Mouse (Mus musculus): ENCODE data around the gene Dkk2.

DNA sequence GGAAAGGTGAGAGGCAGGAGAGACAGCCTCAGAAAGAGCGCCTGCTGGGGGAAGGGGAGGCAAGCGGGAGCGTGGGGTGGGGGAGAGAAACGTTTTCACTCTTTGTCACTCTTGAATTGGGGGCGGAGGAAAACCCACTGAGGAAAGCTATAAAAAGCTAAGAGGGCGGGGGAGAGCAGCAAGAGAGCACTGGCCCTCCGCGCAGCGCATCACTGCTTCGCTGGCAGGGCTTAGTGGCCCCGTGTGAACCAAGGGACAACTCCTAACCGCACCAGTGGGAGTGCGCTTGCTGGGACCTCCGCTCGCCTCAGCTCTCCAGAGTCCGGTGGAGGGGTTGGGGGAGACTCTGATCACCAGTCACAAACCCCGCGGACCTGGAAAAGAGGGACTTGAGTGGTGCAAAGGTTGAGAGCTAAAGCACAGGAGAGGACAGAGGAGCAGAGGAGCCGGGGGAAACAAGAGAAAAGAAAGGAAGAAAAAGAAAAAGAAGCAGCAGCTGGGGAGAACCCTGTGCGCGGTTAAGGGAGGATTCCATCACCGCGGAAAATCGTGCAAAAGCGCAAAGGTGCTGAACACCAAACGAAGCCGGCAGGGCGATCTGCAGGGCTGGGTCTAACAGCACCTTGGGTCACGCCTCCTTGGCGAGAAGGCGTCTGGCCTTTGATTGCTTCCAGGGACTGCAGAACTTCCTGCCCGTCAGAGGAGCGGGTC, at the start of gene Dkk2:
- TF ChIP-seq POLR2A (IDR thresholded peaks at IDR 0.05; ENCODE audit: borderline replicate concordance, extremely low read depth, low read depth, low read length) = no peak
- no peak for TF ChIP-seq CTCF (IDR thresholded peaks at IDR 0.05; ENCODE audit: insufficient read depth, low read length)
